Mouse (Mus musculus) ES-E14 (cell line): ENCODE data around the gene Padi2.

Experiments used
- HCFC1 ChIP-seq: IDR thresholded peaks from 2 replicates; pipeline ENCODE4 v1.6.1; 2012; ENCODE audit warnings: low read length, inconsistent platforms, borderline replicate concordance; ENCODE audit not compliant: insufficient read depth
- MAFK ChIP-seq: IDR thresholded peaks from 2 replicates; pipeline ENCODE4 v1.6.1; 2014; ENCODE audit warnings: mild to moderate bottlenecking, low read depth, low read length, inconsistent platforms; ENCODE audit not compliant: insufficient read depth

DNA sequence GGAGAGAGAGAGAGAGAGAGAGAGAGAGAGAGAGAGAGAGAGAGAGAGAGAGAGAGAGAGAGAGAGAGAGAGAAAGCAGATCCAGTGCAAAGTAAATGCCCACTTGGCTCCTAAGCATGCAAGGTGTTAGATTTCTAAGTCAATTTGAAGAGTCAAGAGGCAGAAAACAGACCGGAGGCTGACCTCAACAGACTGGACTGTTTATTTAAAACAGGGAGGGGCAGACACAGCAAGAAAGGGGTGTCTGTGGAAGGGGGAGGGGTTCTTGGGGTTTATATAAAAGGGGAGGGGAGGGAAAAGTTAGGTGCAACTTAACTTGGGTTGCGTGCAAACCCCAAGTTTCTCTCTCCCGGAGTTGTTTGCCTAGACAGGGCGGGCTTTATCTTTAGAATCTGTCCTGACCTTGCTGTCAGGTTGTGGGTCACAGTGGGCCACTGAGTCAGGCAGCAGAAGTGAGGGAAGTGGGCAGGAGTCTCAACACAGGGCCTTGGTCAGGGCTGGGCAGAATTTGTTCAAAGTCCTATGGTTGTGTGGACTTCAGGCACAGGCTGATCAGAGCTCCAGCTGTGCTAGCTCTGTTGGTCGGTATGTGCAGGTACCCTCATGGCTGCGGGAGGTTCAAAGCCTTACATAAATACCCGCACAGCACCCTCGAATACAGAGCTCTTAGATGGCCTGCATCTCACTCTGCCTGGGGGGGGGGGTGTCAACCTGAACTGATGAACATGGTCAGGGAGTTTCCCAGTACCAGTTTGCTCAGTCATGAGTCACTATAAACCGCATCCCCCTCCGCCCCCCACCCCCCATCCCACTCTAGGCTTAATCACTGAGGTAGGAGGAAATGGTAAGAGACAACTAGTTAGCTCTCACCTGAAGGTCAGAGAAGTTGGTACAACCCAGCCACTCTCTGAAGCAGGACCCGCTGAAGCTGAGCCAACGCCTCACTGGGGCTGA lies 41.6 kb downstream of the Padi2 start:
- no peak for TF ChIP-seq MAFK
- TF ChIP-seq HCFC1 = no peak
